Mouse (Mus musculus) midbrain, postnatal 0 days (tissue): ENCODE data around the gene Ube2v1. TPM values are rescaled to one million over a fixed set of nuclear protein-coding genes. Genes with fewer than 3 reads are reported as not detected.
A peak's percentile ranks its signal among the peaks of the same experiment; 100 is the strongest.

ENCODE experiments used
- ATAC-seq: fragments of 200-750 bp; cut with Nextera tagmentation; 2 replicates; pipeline ENCODE4 v1.8.0; 2017; ENCODE audit warnings: moderate number of reproducible peaks, mild to moderate bottlenecking, moderate TSS enrichment, moderate library complexity; ENCODE audit not compliant: low FRiP score
- DNase-seq: peaks from one replicate; pipeline ENCODE4 v3.0.0-alpha.2; 2015; ENCODE audit warnings: low spot score
- H3K27ac ChIP-seq: fragments of 300-500 bp; sonication (generic); 2 replicates; pipeline ENCODE4 v1.5.1; 2014; ENCODE audit warnings: low read depth, mild to moderate bottlenecking, low read length, mixed read lengths
- H3K27me3 ChIP-seq: fragments of 300-500 bp; sonication (generic); 2 replicates; pipeline ENCODE4 v1.6.1; 2014; ENCODE audit warnings: low read length, control low read depth, mixed read lengths; ENCODE audit not compliant: insufficient read depth
- H3K36me3 ChIP-seq: fragments of 300-500 bp; sonication (generic); 2 replicates; pipeline ENCODE4 v1.6.1; 2014; ENCODE audit warnings: low read length, control low read depth, mixed read lengths; ENCODE audit not compliant: insufficient read depth
- H3K4me1 ChIP-seq: fragments of 300-500 bp; sonication (generic); 2 replicates; pipeline ENCODE4 v1.6.1; 2014; ENCODE audit warnings: mild to moderate bottlenecking, control low read depth, antibody characterized with exemption, low read length, mixed read lengths; ENCODE audit not compliant: insufficient read depth
- H3K4me2 ChIP-seq: fragments of 300-500 bp; sonication (generic); 2 replicates; pipeline ENCODE4 v1.6.1; 2014; ENCODE audit warnings: low read depth, mild to moderate bottlenecking, low read length, mixed read lengths; ENCODE audit not compliant: poor library complexity, severe bottlenecking
- H3K4me3 ChIP-seq: fragments of 300-500 bp; sonication (generic); 2 replicates; pipeline ENCODE4 v1.5.1; 2014; ENCODE audit warnings: low read depth, mild to moderate bottlenecking, low read length, moderate library complexity
- H3K9ac ChIP-seq: fragments of 300-500 bp; sonication (generic); replicated peaks from 2 replicates; pipeline ENCODE4 v1.6.1; 2014; ENCODE audit warnings: mild to moderate bottlenecking, low read length, moderate library complexity, mixed read lengths; ENCODE audit not compliant: poor library complexity, severe bottlenecking
- H3K9me3 ChIP-seq: fragments of 300-500 bp; sonication (generic); 2 replicates; pipeline ENCODE4 v1.6.1; 2016; ENCODE audit warnings: low read length, control low read depth
- CTCF ChIP-seq: IDR thresholded peaks from 2 replicates; pipeline ENCODE4 v1.5.1; 2016; ENCODE audit warnings: antibody characterized with exemption, mild to moderate bottlenecking
- WGBS: fragments of 180-500 bp; shearing (Covaris S2); extraction: QIAGEN DNeasy Blood & Tissue Kit; methylation state at CpG from one replicate; pipeline ENCODE4 v1.1.7; 2014; 5-methylcytosine and 5-hydroxymethylcytosine counted together
- polyA plus RNA-seq: library from polyadenylated mRNA; unstranded; fragments of >200 nt; fragmentation: Nextera tagmentation; extraction: Ambion mirVana; gene quantifications from 2 replicates; pipeline ENCODE4 v1.2.1, GENCODE M21; 2015
- total RNA-seq: library from RNA; depleted of rRNA; stranded (reverse); fragments of >200 nt; gene quantifications from 2 replicates; pipeline ENCODE4 v1.2.3, GENCODE M21; 2014

The Ube2v1 gene
- total and polyA plus RNA-seq, 2 experiments from 2014 or later, result 233 to 402 TPM

- peak within 1 kb of the TSS; percentile 72 for H3K27ac ChIP-seq
- H3K27me3 ChIP-seq, result no peaks in the 10 kb centered on the region
- DNase-seq, result peak; percentile 96
- H3K36me3 ChIP-seq, result 0 out of 2 replicates have a peak, but pooled peaks cover 3% of the 10 kb centered on the region
- peak within 1 kb of the TSS; percentile 81 for H3K9ac ChIP-seq
- peak; percentile 94 for ATAC-seq
- 0 out of 2 replicates have a peak, but pooled peaks have one; percentile 5 for TF ChIP-seq CTCF
- H3K4me2 ChIP-seq, result peak within 1 kb of the TSS; percentile 94
- peaks cover 11% of the 10 kb centered on the region for H3K4me1 ChIP-seq
- under 1% methylated on average over 95 of the region's 110 CpGs for WGBS
- H3K9me3 ChIP-seq, result no peaks in the 10 kb centered on the region
- H3K4me3 ChIP-seq, result peak within 1 kb of the TSS; percentile 78
Measured at GRCm38 (mm10) chr2:167661270-167662203, 29.6 kb upstream of the Ube2v1 start, which contains the start of gene Gm20431. TSS of gene Gm20431 (minus strand) at chr2:167661496.

- Histone ChIP-seq H3K27ac (peak overlapping the region; percentile 18; the same call in 1 of the 2 replicates), H3K9me3 (no peaks in the 10 kb centered on the region), H3K4me2 (peak overlapping the region; percentile 94), H3K36me3 (0 out of 2 replicates have a peak, but pooled peaks cover 3% of the 10 kb centered on the region), H3K9ac (peak overlapping the region; percentile 81), H3K4me3 (peak overlapping the region; percentile 78), H3K27me3 (no peaks in the 10 kb centered on the region), H3K4me1 (peaks cover 11% of the 10 kb centered on the region)
- WGBS, result 1% methylated on average over 12 of the region's 12 CpGs
- peak; percentile 25 for ATAC-seq
- no peak for TF ChIP-seq CTCF
- peak; percentile 35 for DNase-seq
Measured at GRCm38 (mm10) chr2:167660611-167660971, 28.7 kb upstream of the Ube2v1 start.

GRCm38 (mm10) chr2:167659847-167660610 is 28.1 kb upstream of the Ube2v1 start:
- peak overlapping the region; percentile 81 for H3K9ac ChIP-seq
- ATAC-seq (no peak), DNase-seq (peak; percentile 36)
- no peaks in the 10 kb centered on the region for H3K27me3 ChIP-seq
- no peak for TF ChIP-seq CTCF
- H3K4me1 ChIP-seq, result peaks cover 11% of the 10 kb centered on the region
- peak overlapping the region; percentile 94 for H3K4me2 ChIP-seq
- peak overlapping the region; percentile 78 for H3K4me3 ChIP-seq
- WGBS, result 24% methylated on average over 13 of the region's 13 CpGs
- H3K36me3 ChIP-seq, result 0 out of 2 replicates have a peak, but pooled peaks cover 3% of the 10 kb centered on the region
- H3K27ac ChIP-seq, result peak overlapping the region; percentile 18; the same call in 1 of the 2 replicates
- no peaks in the 10 kb centered on the region for H3K9me3 ChIP-seq

GRCm38 (mm10) chr2:167659177-167659846 is 27.4 kb upstream of the Ube2v1 start:
- H3K9me3 ChIP-seq, result no peaks in the 10 kb centered on the region
- peaks cover 4% of the 10 kb centered on the region; the same call in 1 of the 2 replicates for H3K36me3 ChIP-seq
- no peak overlapping the region for H3K27ac ChIP-seq
- H3K27me3 ChIP-seq, result no peaks in the 10 kb centered on the region
- peak overlapping the region; percentile 78; the same call in 1 of the 2 replicates for H3K4me3 ChIP-seq
- DNase-seq (no peak), ATAC-seq (no peak)
- H3K9ac ChIP-seq, result no peak overlapping the region
- H3K4me1 ChIP-seq, result peaks cover 11% of the 10 kb centered on the region
- TF ChIP-seq CTCF, result no peak
- WGBS, result 78% methylated on average over 10 of the region's 10 CpGs
- H3K4me2 ChIP-seq, result peak overlapping the region; percentile 94

- no peak for TF ChIP-seq CTCF
- no peak overlapping the region for H3K4me2 ChIP-seq
- peaks cover 11% of the 10 kb centered on the region for H3K4me1 ChIP-seq
- no peak overlapping the region for H3K9ac ChIP-seq
- DNase-seq (no peak), ATAC-seq (no peak)
- 89% methylated on average over 11 of the region's 11 CpGs for WGBS
- H3K27ac ChIP-seq, result no peak overlapping the region
- no peaks in the 10 kb centered on the region for H3K27me3 ChIP-seq
- no peak overlapping the region for H3K4me3 ChIP-seq
- peaks cover 10% of the 10 kb centered on the region for H3K36me3 ChIP-seq
- no peaks in the 10 kb centered on the region for H3K9me3 ChIP-seq
Measured at GRCm38 (mm10) chr2:167658712-167659111, 26.8 kb upstream of the Ube2v1 start.
